Mouse (Mus musculus): ENCODE measurements around the gene Ick. TPM values are rescaled to one million over a fixed set of nuclear protein-coding genes. Genes with fewer than 3 reads are reported as not detected.

Gene Ick
- polyA plus RNA-seq, 1 experiment from 2014 or later = 28.1 TPM

DNA sequence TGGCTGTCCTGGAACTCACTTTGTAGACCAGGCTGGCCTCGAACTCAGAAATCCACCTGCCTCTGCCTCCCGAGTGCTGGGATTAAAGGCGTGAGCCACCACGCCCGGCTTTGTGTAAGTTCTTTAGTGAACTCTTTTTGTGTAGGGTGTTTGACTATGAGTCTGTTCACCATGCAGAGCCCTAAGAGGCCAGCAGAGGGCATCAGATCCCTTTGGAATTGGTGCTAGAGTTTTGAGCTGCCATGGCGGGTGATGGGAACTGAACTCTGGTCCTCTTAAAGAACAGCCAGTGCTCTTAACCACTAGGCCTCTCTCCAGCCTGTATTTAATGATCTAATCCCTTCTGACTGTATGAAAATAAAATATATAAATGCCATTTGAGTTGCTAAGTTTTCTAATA lies 12.6 kb upstream of the Ick start:
- no peaks in the 10 kb centered on the region for H3K27me3 ChIP-seq (replicated peaks; ENCODE audit: control insufficient read depth, insufficient read depth, low read length)
- no peak overlapping the region for H3K4me2 ChIP-seq (ENCODE audit: low read depth, low read length)
- H3K4me3 ChIP-seq (ENCODE audit: low read length) = no peak overlapping the region
- ATAC-seq = no peak
- H3K9ac ChIP-seq (ENCODE audit: low read depth, low read length) = no peak overlapping the region
- no peaks in the 10 kb centered on the region for H3K9me3 ChIP-seq (ENCODE audit: control insufficient read depth, low read length)
- peaks cover 32% of the 10 kb centered on the region for H3K36me3 ChIP-seq (ENCODE audit: control insufficient read depth, insufficient read depth, low read length)
- WGBS = 97% methylated on average over 6 of the region's 6 CpGs
- H3K27ac ChIP-seq (ENCODE audit: low read length) = no peak overlapping the region
- no peaks in the 10 kb centered on the region for H3K4me1 ChIP-seq (ENCODE audit: control insufficient read depth, insufficient read depth, low read length)

DNA sequence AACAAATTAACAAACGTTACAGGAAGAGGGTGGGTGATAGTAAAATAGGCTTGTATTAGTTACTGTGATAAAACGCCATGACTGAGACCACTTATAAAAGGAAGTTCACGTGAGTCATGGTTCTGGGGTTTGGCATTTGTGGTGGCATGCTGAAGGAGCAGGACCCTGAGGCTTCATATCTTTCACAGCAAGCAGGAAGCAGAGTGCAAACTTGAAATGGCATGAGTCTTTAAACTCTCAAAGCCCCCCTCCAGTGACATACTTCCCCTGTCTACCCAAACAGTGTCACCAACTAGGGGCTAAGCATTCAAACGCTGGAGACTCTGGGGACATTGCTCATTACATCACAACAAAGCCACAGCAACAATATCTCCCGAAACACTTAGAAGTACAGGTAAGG lies 8.0 kb upstream of the Ick start:
- 85% methylated on average over 5 of the region's 5 CpGs for WGBS
- ATAC-seq = no peak
- H3K9ac ChIP-seq (ENCODE audit: low read depth, low read length) = no peak overlapping the region
- no peaks in the 10 kb centered on the region for H3K9me3 ChIP-seq (ENCODE audit: control insufficient read depth, low read length)
- no peaks in the 10 kb centered on the region for H3K27me3 ChIP-seq (replicated peaks; ENCODE audit: control insufficient read depth, insufficient read depth, low read length)
- H3K4me3 ChIP-seq (ENCODE audit: low read length) = no peak overlapping the region
- peaks cover 25% of the 10 kb centered on the region for H3K36me3 ChIP-seq (ENCODE audit: control insufficient read depth, insufficient read depth, low read length)
- no peak overlapping the region for H3K27ac ChIP-seq (ENCODE audit: low read length)
- no peak overlapping the region for H3K4me2 ChIP-seq (ENCODE audit: low read depth, low read length)
- H3K4me1 ChIP-seq (ENCODE audit: control insufficient read depth, insufficient read depth, low read length) = peaks cover 10% of the 10 kb centered on the region

DNA sequence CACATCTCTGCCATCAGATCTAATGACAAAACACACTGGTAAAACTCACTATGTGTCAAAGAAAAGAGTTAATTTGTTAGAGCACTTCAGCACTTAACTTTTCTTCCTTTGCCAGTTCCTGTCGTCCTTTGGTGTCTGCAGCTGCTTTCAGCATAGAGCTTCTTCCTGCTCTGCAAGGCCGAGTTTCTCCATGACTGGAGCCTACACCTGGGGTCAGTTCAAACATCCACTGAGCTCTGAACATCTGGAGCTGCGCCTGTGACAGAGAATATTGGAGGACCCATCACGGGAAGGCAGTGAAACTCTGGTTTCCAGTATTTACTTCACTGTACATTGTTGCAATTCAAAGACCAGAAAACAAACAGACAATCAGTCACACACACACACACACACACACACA lies 7.6 kb upstream of the Ick start:
- Histone ChIP-seq H3K27ac (ENCODE audit: low read length) (no peak overlapping the region), H3K27me3 (replicated peaks; ENCODE audit: control insufficient read depth, insufficient read depth, low read length) (no peaks in the 10 kb centered on the region), H3K4me1 (ENCODE audit: control insufficient read depth, insufficient read depth, low read length) (peaks cover 11% of the 10 kb centered on the region), H3K9ac (ENCODE audit: low read depth, low read length) (no peak overlapping the region), H3K4me3 (ENCODE audit: low read length) (no peak overlapping the region), H3K9me3 (ENCODE audit: control insufficient read depth, low read length) (no peaks in the 10 kb centered on the region), H3K36me3 (ENCODE audit: control insufficient read depth, insufficient read depth, low read length) (peaks cover 23% of the 10 kb centered on the region), H3K4me2 (ENCODE audit: low read depth, low read length) (no peak overlapping the region)
- ATAC-seq = no peak
- WGBS = 56% methylated on average over 4 of the region's 4 CpGs

DNA sequence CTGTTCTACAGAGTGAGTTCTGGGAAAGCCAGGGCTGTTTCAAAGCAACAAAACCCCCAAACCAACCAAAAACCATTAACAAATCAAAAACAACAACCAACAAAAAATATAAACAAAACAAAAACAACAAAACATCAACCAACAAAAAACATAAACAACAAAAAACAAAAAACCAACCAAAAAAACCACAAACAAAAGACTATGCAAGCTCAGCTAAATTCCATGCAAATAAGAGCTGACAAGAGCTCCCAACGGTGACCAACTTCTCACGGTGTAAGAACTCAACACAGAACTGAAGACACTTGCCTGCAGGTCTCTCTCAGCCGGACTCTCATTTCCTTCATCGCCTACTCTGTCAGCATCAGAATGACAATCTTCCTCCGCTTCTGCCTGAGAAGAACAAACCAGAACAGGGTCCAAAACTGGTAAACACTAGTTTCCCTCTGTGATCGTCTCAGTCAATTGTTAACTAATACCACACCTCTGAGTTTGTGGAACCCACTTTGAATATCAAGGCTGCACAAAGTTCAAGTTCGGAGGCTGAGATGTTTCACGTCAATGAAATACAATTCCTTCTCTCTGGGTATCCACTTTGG lies 4.9 kb upstream of the Ick start:
- peaks cover 6% of the 10 kb centered on the region for H3K36me3 ChIP-seq (ENCODE audit: control insufficient read depth, insufficient read depth, low read length)
- ATAC-seq = no peak
- no peaks in the 10 kb centered on the region for H3K27me3 ChIP-seq (replicated peaks; ENCODE audit: control insufficient read depth, insufficient read depth, low read length)
- 78% methylated on average over 8 of the region's 8 CpGs for WGBS
- peak overlapping the region; percentile 75 for H3K27ac ChIP-seq (ENCODE audit: low read length)
- no peak overlapping the region for H3K9ac ChIP-seq (ENCODE audit: low read depth, low read length)
- H3K9me3 ChIP-seq (ENCODE audit: control insufficient read depth, low read length) = no peaks in the 10 kb centered on the region
- peaks cover 19% of the 10 kb centered on the region for H3K4me1 ChIP-seq (ENCODE audit: control insufficient read depth, insufficient read depth, low read length)
- H3K4me3 ChIP-seq (ENCODE audit: low read length) = no peak overlapping the region; the same call in 1 of the 2 replicates
- peak overlapping the region; percentile 31; the same call in 1 of the 2 replicates for H3K4me2 ChIP-seq (ENCODE audit: low read depth, low read length)

DNA sequence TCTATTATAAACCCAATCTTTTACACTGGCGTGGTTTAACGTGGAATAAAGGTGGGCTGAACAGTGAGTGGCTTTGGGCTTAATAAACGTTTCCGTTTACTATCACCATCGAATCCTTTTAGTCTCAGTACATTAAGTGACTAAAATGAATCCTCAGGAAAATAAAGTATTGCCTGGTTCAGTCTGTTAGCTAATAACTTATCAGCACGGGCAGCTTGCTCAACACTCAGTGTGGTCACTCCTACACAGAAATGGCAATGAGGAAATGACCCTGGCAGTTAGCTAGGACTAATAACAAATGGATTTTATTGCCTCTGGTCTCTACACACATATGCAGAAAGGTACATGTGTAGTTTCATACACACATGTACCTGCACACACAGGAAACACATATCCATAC lies 4.0 kb upstream of the Ick start:
- peak; percentile 8; the same call in 1 of the 2 replicates for ATAC-seq

DNA sequence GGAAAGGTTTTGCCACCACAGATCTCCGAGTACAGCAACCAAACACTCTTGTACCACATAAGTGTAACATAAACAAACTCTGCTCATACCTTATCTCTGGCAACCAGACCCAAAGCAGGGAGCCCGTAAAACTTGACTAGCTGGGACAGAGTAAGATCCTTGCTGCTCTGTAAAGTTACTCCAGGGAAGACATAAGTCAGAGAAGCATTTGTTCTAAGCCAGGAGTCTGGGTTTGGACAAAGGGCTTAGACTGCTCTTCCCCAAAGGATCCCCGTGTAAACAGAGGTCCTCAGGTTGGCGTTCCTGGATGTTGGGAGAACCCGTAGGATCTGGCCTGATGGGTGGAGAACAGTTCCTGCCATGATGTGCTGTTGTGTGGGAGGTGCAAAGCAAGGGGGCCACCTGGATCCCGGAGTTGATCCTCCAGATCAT lies 3.5 kb upstream of the Ick start:
- ATAC-seq = no peak
- H3K4me3 ChIP-seq (ENCODE audit: low read length) = no peak overlapping the region
- H3K27me3 ChIP-seq (replicated peaks; ENCODE audit: control insufficient read depth, insufficient read depth, low read length) = no peaks in the 10 kb centered on the region
- H3K9ac ChIP-seq (ENCODE audit: low read depth, low read length) = peak overlapping the region; percentile 39; the same call in 1 of the 2 replicates
- no peaks in the 10 kb centered on the region for H3K9me3 ChIP-seq (ENCODE audit: control insufficient read depth, low read length)
- H3K36me3 ChIP-seq (ENCODE audit: control insufficient read depth, insufficient read depth, low read length) = no peaks in the 10 kb centered on the region
- H3K4me2 ChIP-seq (ENCODE audit: low read depth, low read length) = peak overlapping the region; percentile 22
- H3K27ac ChIP-seq (ENCODE audit: low read length) = peak overlapping the region; percentile 68
- 57% methylated on average over 6 of the region's 6 CpGs for WGBS
- peaks cover 19% of the 10 kb centered on the region for H3K4me1 ChIP-seq (ENCODE audit: control insufficient read depth, insufficient read depth, low read length)

More for the DNA sequence above, 4.0 kb upstream of the Ick start:
- Histone ChIP-seq H3K4me2 (ENCODE audit: low read depth, low read length) (peak overlapping the region; percentile 31; the same call in 1 of the 2 replicates), H3K9ac (ENCODE audit: low read depth, low read length) (no peak overlapping the region), H3K36me3 (ENCODE audit: control insufficient read depth, insufficient read depth, low read length) (peaks cover 3% of the 10 kb centered on the region; the same call in 1 of the 2 replicates), H3K4me1 (ENCODE audit: control insufficient read depth, insufficient read depth, low read length) (peaks cover 19% of the 10 kb centered on the region), H3K9me3 (ENCODE audit: control insufficient read depth, low read length) (no peaks in the 10 kb centered on the region), H3K4me3 (ENCODE audit: low read length) (no peak overlapping the region), H3K27me3 (replicated peaks; ENCODE audit: control insufficient read depth, insufficient read depth, low read length) (no peaks in the 10 kb centered on the region), H3K27ac (ENCODE audit: low read length) (peak overlapping the region; percentile 75)
- WGBS = 68% methylated on average over 6 of the region's 6 CpGs

DNA sequence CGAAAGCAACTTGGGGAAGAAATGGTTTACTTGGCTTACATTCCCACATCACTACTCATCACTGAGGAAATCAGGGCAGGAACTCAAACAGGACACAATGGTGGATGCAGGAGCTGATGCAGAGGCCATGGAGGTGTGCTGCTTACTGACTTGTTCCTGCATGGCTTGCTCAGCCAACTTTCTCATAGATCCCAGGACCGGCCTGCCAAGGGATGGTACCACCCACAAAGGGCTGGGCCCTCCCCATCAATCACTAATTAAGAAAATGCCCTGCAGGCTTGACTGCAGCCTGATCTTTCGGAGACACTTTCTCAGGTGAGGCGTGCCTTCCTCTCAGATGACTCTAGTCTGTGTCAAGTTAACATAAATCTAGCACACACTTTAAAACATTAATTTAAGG lies 2.2 kb upstream of the Ick start:
- peaks cover 19% of the 10 kb centered on the region for H3K4me1 ChIP-seq (ENCODE audit: control insufficient read depth, insufficient read depth, low read length)
- H3K27me3 ChIP-seq (replicated peaks; ENCODE audit: control insufficient read depth, insufficient read depth, low read length) = no peaks in the 10 kb centered on the region
- no peak overlapping the region for H3K27ac ChIP-seq (ENCODE audit: low read length)
- no peaks in the 10 kb centered on the region for H3K36me3 ChIP-seq (ENCODE audit: control insufficient read depth, insufficient read depth, low read length)
- ATAC-seq = no peak
- WGBS = 79% methylated on average over 4 of the region's 4 CpGs
- H3K4me2 ChIP-seq (ENCODE audit: low read depth, low read length) = 0 out of 2 replicates have a peak overlapping the region, but pooled peaks have one; percentile 73
- no peak overlapping the region for H3K9ac ChIP-seq (ENCODE audit: low read depth, low read length)
- no peak overlapping the region for H3K4me3 ChIP-seq (ENCODE audit: low read length)
- no peaks in the 10 kb centered on the region for H3K9me3 ChIP-seq (ENCODE audit: control insufficient read depth, low read length)

DNA sequence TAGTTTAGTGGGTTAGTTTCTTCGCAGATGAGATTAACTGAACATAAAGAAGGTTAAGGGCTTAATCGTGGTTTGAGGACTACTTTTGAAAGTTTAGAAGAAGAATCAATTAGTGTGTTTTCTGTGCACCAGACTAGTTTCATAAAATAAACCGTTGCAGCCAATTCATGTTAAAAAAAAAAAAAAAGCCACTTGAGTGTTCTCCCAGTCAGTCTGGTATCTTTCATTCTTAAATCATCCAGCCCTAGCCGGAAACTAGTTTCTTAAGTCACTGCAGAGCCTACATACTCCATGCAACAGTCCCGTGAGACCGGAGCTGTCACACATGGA lies 1.4 kb upstream of the Ick start:
- no peak; the same call in 1 of the 2 replicates for ATAC-seq
- H3K9me3 ChIP-seq (ENCODE audit: control insufficient read depth, low read length) = no peaks in the 10 kb centered on the region
- H3K9ac ChIP-seq (ENCODE audit: low read depth, low read length) = peak overlapping the region; percentile 98
- H3K4me1 ChIP-seq (ENCODE audit: control insufficient read depth, insufficient read depth, low read length) = peaks cover 19% of the 10 kb centered on the region
- H3K27ac ChIP-seq (ENCODE audit: low read length) = peak overlapping the region; percentile 98
- H3K4me3 ChIP-seq (ENCODE audit: low read length) = peak overlapping the region; percentile 96
- H3K27me3 ChIP-seq (replicated peaks; ENCODE audit: control insufficient read depth, insufficient read depth, low read length) = no peaks in the 10 kb centered on the region
- H3K4me2 ChIP-seq (ENCODE audit: low read depth, low read length) = peak overlapping the region; percentile 73
- WGBS = 16% methylated on average over 6 of the region's 6 CpGs
- no peaks in the 10 kb centered on the region for H3K36me3 ChIP-seq (ENCODE audit: control insufficient read depth, insufficient read depth, low read length)

DNA sequence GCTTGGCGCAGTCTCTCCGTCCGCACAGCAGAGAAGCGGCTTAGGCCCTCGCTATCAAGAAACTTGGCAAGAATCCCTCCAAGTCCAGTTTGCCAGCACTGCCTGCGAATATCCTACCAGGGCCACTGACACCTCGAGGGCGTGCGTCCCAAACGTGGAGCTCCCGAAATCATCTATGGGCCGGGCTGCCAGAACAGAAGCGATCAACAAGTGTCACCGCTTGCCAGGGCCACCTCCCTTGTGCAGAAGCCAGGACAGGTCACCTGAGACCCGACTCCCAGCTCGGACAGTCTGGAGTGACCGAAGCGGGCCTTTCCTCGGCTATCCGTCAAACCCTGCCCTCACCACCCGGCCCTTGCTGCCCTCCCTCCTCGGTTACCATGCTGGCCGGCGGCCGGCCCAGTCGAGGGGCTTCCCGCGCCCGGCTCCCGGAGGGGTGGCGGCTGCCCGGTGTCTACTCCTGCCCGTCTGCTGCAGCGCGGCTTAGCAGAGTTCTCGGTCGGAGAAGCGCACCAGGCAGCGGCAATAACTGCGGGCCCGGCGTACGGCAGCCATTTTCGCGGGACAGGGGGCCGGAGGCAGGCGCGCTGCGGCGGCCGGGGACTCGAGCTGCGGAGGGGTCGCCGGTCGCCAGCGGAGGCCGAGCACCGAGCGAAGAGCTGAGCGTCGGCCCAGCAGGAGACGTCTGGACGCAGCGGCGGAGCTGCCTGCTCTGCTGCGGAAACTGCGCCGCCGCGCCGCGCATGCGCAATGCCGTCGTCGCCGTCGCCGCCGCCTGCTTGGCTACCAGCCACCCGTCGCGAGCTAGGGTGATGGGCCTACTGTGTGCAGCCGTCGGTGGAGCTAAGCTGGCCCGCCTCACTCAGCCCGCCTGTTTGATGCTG lies 838 bp upstream of the Ick start:
- Histone ChIP-seq H3K9me3 (ENCODE audit: control insufficient read depth, low read length) (no peaks in the 10 kb centered on the region), H3K36me3 (ENCODE audit: control insufficient read depth, insufficient read depth, low read length) (no peaks in the 10 kb centered on the region), H3K4me1 (ENCODE audit: control insufficient read depth, insufficient read depth, low read length) (peaks cover 19% of the 10 kb centered on the region)

More for the DNA sequence above, 838 bp upstream of the Ick start:
- peak overlapping the region; percentile 98 for H3K27ac ChIP-seq (ENCODE audit: low read length)
- peak overlapping the region; percentile 96 for H3K4me3 ChIP-seq (ENCODE audit: low read length)
- H3K4me2 ChIP-seq (ENCODE audit: low read depth, low read length) = peak overlapping the region; percentile 73
- under 1% methylated on average over 88 of the region's 88 CpGs for WGBS
- H3K27me3 ChIP-seq (replicated peaks; ENCODE audit: control insufficient read depth, insufficient read depth, low read length) = no peaks in the 10 kb centered on the region
- H3K9ac ChIP-seq (ENCODE audit: low read depth, low read length) = peak overlapping the region; percentile 98
- peak; percentile 79 for ATAC-seq
